Mouse (Mus musculus) ES-E14 (cell line): Measurements from ENCODE around the gene Lamc3. TPM values are rescaled to one million over a fixed set of nuclear protein-coding genes. Genes with fewer than 3 reads are reported as not detected.

ENCODE experiments used
- DNase-seq: peaks from one replicate; pipeline ENCODE4 v3.0.0-alpha.2; 2013; ENCODE audit warnings: low read depth, low spot score
- H3K27ac ChIP-seq: 2 replicates; pipeline ENCODE4 v1.5.1; 2012; ENCODE audit warnings: low read depth, mild to moderate bottlenecking, low read length, moderate library complexity, mixed read lengths; ENCODE audit not compliant: poor library complexity, insufficient read depth, severe bottlenecking
- H3K36me3 ChIP-seq: 2 replicates; pipeline ENCODE4 v1.6.1; 2012; ENCODE audit warnings: mild to moderate bottlenecking, low read length, moderate library complexity, mixed read lengths; ENCODE audit not compliant: control insufficient read depth, poor library complexity, insufficient read depth, severe bottlenecking
- H3K4me1 ChIP-seq, 2 experiments: fragments of 150-350 bp in 1 of 2; sonication (generic) in 1 of 2; 2 replicates each; pipeline ENCODE4 v1.6.1; 2012; ENCODE audit warnings: low read length in 2 of 2, mild to moderate bottlenecking in 1 of 2, mixed read lengths in 1 of 2; ENCODE audit not compliant: control insufficient read depth in 2 of 2, insufficient read depth in 2 of 2, poor library complexity in 1 of 2
- H3K4me3 ChIP-seq, 2 experiments: fragments of 150-350 bp in 1 of 2; sonication (generic) in 1 of 2; 2 replicates each; pipeline ENCODE4 v1.5.1; 2012; ENCODE audit warnings: low read length in 2 of 2, low read depth in 1 of 2, mild to moderate bottlenecking in 1 of 2, mixed read lengths in 1 of 2; ENCODE audit not compliant: insufficient read depth in 1 of 2, poor library complexity in 1 of 2, severe bottlenecking in 1 of 2
- H3K9ac ChIP-seq: 2 replicates; pipeline ENCODE4 v1.6.1; 2012; ENCODE audit warnings: low read depth, mild to moderate bottlenecking, low read length, mixed read lengths; ENCODE audit not compliant: poor library complexity, insufficient read depth, severe bottlenecking
- H3K9me3 ChIP-seq: fragments of 150-350 bp; sonication (generic); 2 replicates; pipeline ENCODE4 v1.6.1; 2012; ENCODE audit warnings: low read depth, mild to moderate bottlenecking, low read length; ENCODE audit not compliant: control insufficient read depth, insufficient read depth
- CHD2 ChIP-seq: IDR thresholded peaks from 2 replicates; pipeline ENCODE4 v1.6.1; 2014; ENCODE audit warnings: mild to moderate bottlenecking, low read depth, low read length, inconsistent platforms
- HCFC1 ChIP-seq: IDR thresholded peaks from 2 replicates; pipeline ENCODE4 v1.6.1; 2012; ENCODE audit warnings: low read length, inconsistent platforms, borderline replicate concordance; ENCODE audit not compliant: insufficient read depth
- MAFK ChIP-seq: IDR thresholded peaks from 2 replicates; pipeline ENCODE4 v1.6.1; 2014; ENCODE audit warnings: mild to moderate bottlenecking, low read depth, low read length, inconsistent platforms; ENCODE audit not compliant: insufficient read depth
- ZC3H11A ChIP-seq: IDR thresholded peaks from 2 replicates; pipeline ENCODE4 v1.6.1; 2012; ENCODE audit warnings: low read depth, mild to moderate bottlenecking, inconsistent platforms, low read length, borderline replicate concordance
- ZNF384 ChIP-seq: IDR thresholded peaks from 2 replicates; pipeline ENCODE4 v1.6.1; 2012; ENCODE audit warnings: low read depth, low read length, inconsistent platforms
- in situ Hi-C, 2 experiments: fragments of 600-800 bp; cut with MboI; formaldehyde crosslinking; loops; one replicate each; pipeline ENCODE4 v1.15.1; 2025; ENCODE audit warnings: low sequenced_read_pairs in 2 of 2, inconsistent platforms in 1 of 2; ENCODE audit not compliant: unreplicated experiment in 2 of 2
- total RNA-seq: library from RNA; depleted of rRNA; stranded (reverse); fragments of 300-350 nt; gene quantifications from 2 replicates; pipeline ENCODE4 v1.2.3, GENCODE M21; 2012

The Lamc3 gene
- total RNA-seq, 1 experiment, result 0.18 TPM

GRCm38 (mm10) chr2:31960986-31961385 lies 73.9 kb downstream of the Lamc3 start:
- Histone ChIP-seq H3K9me3 (no peaks in the 10 kb centered on the region), H3K27ac (no peak overlapping the region), H3K4me1 (peaks cover 4 to 26% of the 10 kb centered on the region in 2 experiments; a peak in 2 of 4 replicates), H3K36me3 (no peaks in the 10 kb centered on the region), H3K9ac (no peak overlapping the region), H3K4me3 (peak overlapping the region in 1 of 2 experiments; percentile 36; a peak in 1 of 4 replicates)
- in situ Hi-C loops, result no loop called here
- TF ChIP-seq MAFK, result no peak
- no peak for DNase-seq

- Histone ChIP-seq H3K4me3 (no peak overlapping the region), H3K36me3 (no peaks in the 10 kb centered on the region), H3K9me3 (no peaks in the 10 kb centered on the region), H3K4me1 (peaks cover 4 to 23% of the 10 kb centered on the region in 2 experiments; a peak in 2 of 4 replicates), H3K27ac (no peak overlapping the region), H3K9ac (no peak overlapping the region)
- no peak for TF ChIP-seq HCFC1
- no peak for TF ChIP-seq ZNF384
- no peak for TF ChIP-seq CHD2
- no peak for TF ChIP-seq ZC3H11A
- TF ChIP-seq MAFK, result no peak
- no peak for DNase-seq
- in situ Hi-C loops, result no loop called here
These were observed 74.7 kb downstream of the Lamc3 start for GRCm38 (mm10) chr2:31961791-31962222.

- in situ Hi-C loops, result no loop called here
- Histone ChIP-seq H3K9me3 (no peaks in the 10 kb centered on the region), H3K4me1 (peaks cover 4 to 19% of the 10 kb centered on the region in 2 experiments; a peak in 2 of 4 replicates), H3K36me3 (no peaks in the 10 kb centered on the region), H3K27ac (no peak overlapping the region), H3K9ac (no peak overlapping the region), H3K4me3 (no peak overlapping the region)
- DNase-seq, result no peak
- no peak for TF ChIP-seq ZNF384
- TF ChIP-seq HCFC1, result no peak
- TF ChIP-seq ZC3H11A, result no peak
- no peak for TF ChIP-seq MAFK
- no peak for TF ChIP-seq CHD2
These were observed 75.6 kb downstream of the Lamc3 start for GRCm38 (mm10) chr2:31962501-31963224.

- DNase-seq, result no peak
- Histone ChIP-seq H3K27ac (no peak overlapping the region), H3K36me3 (no peaks in the 10 kb centered on the region), H3K4me3 (no peak overlapping the region), H3K9ac (no peak overlapping the region), H3K4me1 (peaks cover 4 to 19% of the 10 kb centered on the region in 2 experiments; a peak in 2 of 4 replicates), H3K9me3 (no peaks in the 10 kb centered on the region)
- TF ChIP-seq HCFC1 (no peak), MAFK (no peak), ZNF384 (no peak), CHD2 (no peak), ZC3H11A (no peak)
- in situ Hi-C loops, result no loop called here
These were observed 76.4 kb downstream of the Lamc3 start for GRCm38 (mm10) chr2:31963491-31963890.
